Mouse (Mus musculus) midbrain, embryonic 12.5 days (tissue): Measurements from ENCODE around the gene Crabp1. TPM values are rescaled to one million over a fixed set of nuclear protein-coding genes. Genes with fewer than 3 reads are reported as not detected.

Experiments used
- ATAC-seq: fragments of 200-750 bp; cut with Nextera tagmentation; 2 replicates; pipeline ENCODE4 v1.8.0; 2017; ENCODE audit warnings: low read depth, moderate TSS enrichment, moderate library complexity; ENCODE audit not compliant: low FRiP score
- H3K27ac ChIP-seq: fragments of 300-500 bp; sonication (generic); replicated peaks from 2 replicates; pipeline ENCODE4 v1.5.1; 2016; ENCODE audit warnings: mild to moderate bottlenecking
- H3K27me3 ChIP-seq: fragments of 300-500 bp; sonication (generic); 2 replicates; pipeline ENCODE4 v1.6.1; 2016; ENCODE audit warnings: mild to moderate bottlenecking
- H3K36me3 ChIP-seq: fragments of 300-500 bp; sonication (generic); 2 replicates; pipeline ENCODE4 v1.6.1; 2016
- H3K4me1 ChIP-seq: fragments of 300-500 bp; sonication (generic); 2 replicates; pipeline ENCODE4 v1.6.1; 2016
- H3K4me2 ChIP-seq: fragments of 300-500 bp; sonication (generic); replicated peaks from 2 replicates; pipeline ENCODE4 v1.6.1; 2016; ENCODE audit warnings: mild to moderate bottlenecking, moderate library complexity
- H3K4me3 ChIP-seq: fragments of 300-500 bp; sonication (generic); 2 replicates; pipeline ENCODE4 v1.5.1; 2016; ENCODE audit warnings: mild to moderate bottlenecking
- H3K9ac ChIP-seq: fragments of 300-500 bp; sonication (generic); replicated peaks from 2 replicates; pipeline ENCODE4 v1.6.1; 2016; ENCODE audit warnings: mild to moderate bottlenecking, moderate library complexity
- H3K9me3 ChIP-seq: fragments of 300-500 bp; sonication (generic); 2 replicates; pipeline ENCODE4 v1.6.1; 2016; ENCODE audit warnings: mild to moderate bottlenecking
- WGBS: fragments of 180-500 bp; shearing (Covaris S2); methylation state at CpG from one replicate; pipeline ENCODE4 v1.1.7; 2016; 5-methylcytosine and 5-hydroxymethylcytosine counted together
- polyA plus RNA-seq: library from polyadenylated mRNA; unstranded; fragments of >200 nt; fragmentation: Nextera tagmentation; extraction: Ambion mirVana; gene quantifications from 2 replicates; pipeline ENCODE4 v1.2.1, GENCODE M21; 2016

Gene Crabp1
- polyA plus RNA-seq, 1 experiment from 2014 or later = 522 TPM

- no peaks in the 10 kb centered on the region for H3K27me3 ChIP-seq
- H3K4me2 ChIP-seq = no peak overlapping the region
- no peak overlapping the region for H3K27ac ChIP-seq
- no peak overlapping the region for H3K9ac ChIP-seq
- WGBS = 71% methylated on average over 15 of the region's 15 CpGs
- no peaks in the 10 kb centered on the region for H3K9me3 ChIP-seq
- no peaks in the 10 kb centered on the region for H3K36me3 ChIP-seq
- no peak overlapping the region for H3K4me3 ChIP-seq
- peaks cover 2% of the 10 kb centered on the region; the same call in 1 of the 2 replicates for H3K4me1 ChIP-seq
- no peak for ATAC-seq
These were observed 18.0 kb downstream of the Crabp1 start for GRCm38 (mm10) chr9:54782504-54782903.

DNA sequence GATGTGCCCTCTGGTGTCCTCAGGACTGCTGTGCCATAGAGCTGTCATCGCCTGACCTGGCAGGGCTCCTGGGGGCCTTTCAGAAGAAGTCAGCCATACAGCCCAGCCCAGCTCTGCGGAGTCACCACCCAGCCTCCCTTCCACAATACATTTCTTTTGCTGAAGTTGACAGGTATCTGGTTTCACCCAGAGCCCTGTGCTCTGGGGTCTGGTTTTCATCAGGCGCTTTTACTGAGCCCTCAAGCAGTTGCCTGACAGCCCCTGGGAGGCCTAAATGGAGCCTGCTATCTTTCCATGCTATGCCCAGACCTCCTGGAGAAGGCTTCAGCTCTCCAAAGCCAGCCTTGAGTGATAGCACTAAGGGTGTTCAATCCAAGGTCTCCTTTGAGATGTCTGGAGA is 19.5 kb downstream of the Crabp1 start:
- H3K27ac ChIP-seq = no peak overlapping the region
- H3K36me3 ChIP-seq = no peaks in the 10 kb centered on the region
- no peak overlapping the region for H3K4me3 ChIP-seq
- H3K4me1 ChIP-seq = peaks cover 7% of the 10 kb centered on the region
- WGBS = 61% methylated on average over 3 of the region's 3 CpGs
- no peaks in the 10 kb centered on the region for H3K9me3 ChIP-seq
- H3K27me3 ChIP-seq = no peaks in the 10 kb centered on the region
- H3K4me2 ChIP-seq = no peak overlapping the region
- H3K9ac ChIP-seq = no peak overlapping the region
- no peak for ATAC-seq

DNA sequence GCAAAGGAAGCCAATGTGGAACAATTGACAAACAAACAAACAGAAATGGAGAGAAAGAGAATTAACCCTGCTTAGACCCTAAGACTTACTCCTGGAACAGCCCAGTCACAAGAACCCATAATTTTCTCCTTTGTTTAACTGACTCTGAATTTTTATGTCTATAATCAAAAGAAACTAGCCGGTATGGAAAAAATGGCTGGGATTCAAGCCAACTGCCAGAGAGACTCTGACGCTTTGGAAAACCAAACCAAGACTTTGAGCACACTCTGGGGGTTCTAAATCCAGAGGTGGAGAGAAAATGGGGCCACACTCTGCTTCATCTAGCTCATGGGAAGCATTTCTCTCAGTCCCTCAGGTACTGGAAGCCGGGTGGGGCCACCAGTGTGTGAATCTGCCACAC is 20.7 kb downstream of the Crabp1 start:
- H3K4me3 ChIP-seq = no peak overlapping the region
- no peak for ATAC-seq
- H3K36me3 ChIP-seq = no peaks in the 10 kb centered on the region
- H3K27me3 ChIP-seq = no peaks in the 10 kb centered on the region
- no peaks in the 10 kb centered on the region for H3K9me3 ChIP-seq
- H3K4me1 ChIP-seq = peaks cover 7% of the 10 kb centered on the region
- H3K4me2 ChIP-seq = no peak overlapping the region
- no peak overlapping the region for H3K9ac ChIP-seq
- H3K27ac ChIP-seq = no peak overlapping the region
- WGBS = 85% methylated on average over 3 of the region's 3 CpGs

DNA sequence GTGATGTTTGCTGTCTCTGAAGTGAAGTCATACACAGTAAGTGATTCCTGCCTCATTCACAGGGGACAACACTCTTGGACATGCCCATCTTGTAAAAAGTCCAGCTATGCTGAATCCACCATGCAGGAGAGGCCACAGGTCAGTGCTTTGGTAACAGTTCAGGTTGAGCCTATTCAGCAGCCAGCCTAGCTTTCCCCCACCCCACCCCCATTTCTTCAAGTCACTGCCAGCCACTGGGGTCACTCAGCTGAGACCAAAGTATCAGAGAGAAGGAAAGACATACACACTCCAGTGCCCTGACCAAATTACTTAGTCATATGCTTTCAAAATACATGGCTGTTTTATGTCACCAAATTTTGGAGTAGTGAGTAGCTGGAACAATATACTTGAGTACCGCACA is 21.5 kb downstream of the Crabp1 start:
- 87% methylated on average over 1 of the region's 1 CpGs for WGBS

GRCm38 (mm10) chr9:54787760-54788159 is 23.2 kb downstream of the Crabp1 start:
- Histone ChIP-seq H3K27ac (no peak overlapping the region), H3K4me1 (peaks cover 7% of the 10 kb centered on the region), H3K27me3 (no peaks in the 10 kb centered on the region), H3K4me3 (no peak overlapping the region), H3K9me3 (no peaks in the 10 kb centered on the region), H3K36me3 (no peaks in the 10 kb centered on the region), H3K9ac (no peak overlapping the region), H3K4me2 (no peak overlapping the region)
- no peak for ATAC-seq
- WGBS = 63% methylated on average over 8 of the region's 8 CpGs

More for the DNA sequence above, 21.5 kb downstream of the Crabp1 start:
- Histone ChIP-seq H3K27ac (no peak overlapping the region), H3K4me3 (no peak overlapping the region), H3K9me3 (no peaks in the 10 kb centered on the region), H3K36me3 (no peaks in the 10 kb centered on the region), H3K27me3 (no peaks in the 10 kb centered on the region), H3K4me2 (no peak overlapping the region), H3K4me1 (peaks cover 7% of the 10 kb centered on the region), H3K9ac (no peak overlapping the region)
- no peak for ATAC-seq

DNA sequence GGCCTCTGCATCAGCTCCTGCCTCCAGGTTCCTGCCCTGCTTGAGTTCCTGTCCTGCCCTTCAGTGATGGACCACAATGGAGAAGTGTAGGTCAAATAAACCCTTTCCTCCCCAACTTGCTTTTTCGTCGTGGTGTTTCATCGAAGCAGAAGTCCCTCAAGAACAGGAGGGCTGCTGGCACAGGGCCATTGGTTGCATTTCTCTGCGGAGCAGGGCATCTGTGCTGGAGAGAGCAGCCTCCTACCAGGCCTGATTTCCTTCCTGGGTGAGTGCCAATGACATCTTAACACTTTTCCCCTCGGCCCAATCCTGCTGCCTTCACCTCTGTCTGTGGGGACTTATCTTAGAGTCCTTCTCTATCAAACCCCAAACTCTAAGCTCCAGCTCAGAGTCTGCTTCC is 25.7 kb downstream of the Crabp1 start:
- no peak for ATAC-seq
- no peak overlapping the region for H3K4me2 ChIP-seq
- H3K9me3 ChIP-seq = no peaks in the 10 kb centered on the region
- H3K9ac ChIP-seq = no peak overlapping the region
- H3K27ac ChIP-seq = no peak overlapping the region
- 72% methylated on average over 5 of the region's 5 CpGs for WGBS
- no peaks in the 10 kb centered on the region for H3K27me3 ChIP-seq
- no peaks in the 10 kb centered on the region for H3K36me3 ChIP-seq
- H3K4me3 ChIP-seq = no peak overlapping the region
- peaks cover 7% of the 10 kb centered on the region for H3K4me1 ChIP-seq

DNA sequence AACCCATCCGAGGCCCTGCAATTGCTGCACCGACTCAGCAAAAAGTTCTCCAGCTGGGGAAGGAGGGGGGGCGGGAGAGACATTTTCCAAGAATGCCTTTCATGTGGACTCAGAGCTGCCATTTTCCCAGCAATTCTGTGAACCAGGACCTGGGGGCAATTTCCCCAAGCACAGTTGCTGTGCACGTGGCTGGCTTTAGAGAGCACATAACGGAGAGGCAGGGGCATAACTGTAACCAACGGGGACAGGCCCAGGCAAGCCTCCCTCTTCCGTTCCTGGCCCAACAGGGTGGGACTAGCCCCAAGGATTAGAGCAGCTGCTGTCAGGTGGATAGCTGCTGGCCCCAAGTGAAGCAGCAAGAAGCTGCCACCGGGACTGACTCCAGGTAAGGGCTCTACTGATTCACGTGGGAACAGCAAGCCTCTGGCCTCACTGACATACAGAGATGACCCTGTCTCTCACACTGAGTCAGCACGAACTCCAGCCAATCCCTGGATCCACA is 37.0 kb downstream of the Crabp1 start:
- no peak overlapping the region for H3K27ac ChIP-seq
- H3K36me3 ChIP-seq = no peaks in the 10 kb centered on the region
- no peak for ATAC-seq
- no peak overlapping the region for H3K4me3 ChIP-seq
- no peaks in the 10 kb centered on the region for H3K27me3 ChIP-seq
- no peak overlapping the region for H3K9ac ChIP-seq
- 0 out of 2 replicates have a peak, but pooled peaks cover 7% of the 10 kb centered on the region for H3K4me1 ChIP-seq
- WGBS = 35% methylated on average over 10 of the region's 10 CpGs
- H3K4me2 ChIP-seq = no peak overlapping the region
- no peaks in the 10 kb centered on the region for H3K9me3 ChIP-seq

GRCm38 (mm10) chr9:54802749-54803679 is 38.5 kb downstream of the Crabp1 start:
- no peaks in the 10 kb centered on the region for H3K36me3 ChIP-seq
- 62% methylated on average over 6 of the region's 6 CpGs for WGBS
- no peak for ATAC-seq
- H3K4me3 ChIP-seq = no peak overlapping the region
- no peaks in the 10 kb centered on the region for H3K27me3 ChIP-seq
- H3K4me2 ChIP-seq = no peak overlapping the region
- H3K27ac ChIP-seq = no peak overlapping the region
- H3K9me3 ChIP-seq = no peaks in the 10 kb centered on the region
- H3K4me1 ChIP-seq = 0 out of 2 replicates have a peak, but pooled peaks cover 7% of the 10 kb centered on the region
- H3K9ac ChIP-seq = no peak overlapping the region

GRCm38 (mm10) chr9:54804351-54804750 is 39.8 kb downstream of the Crabp1 start:
- H3K4me2 ChIP-seq = no peak overlapping the region
- no peak overlapping the region for H3K4me3 ChIP-seq
- H3K4me1 ChIP-seq = 0 out of 2 replicates have a peak, but pooled peaks cover 7% of the 10 kb centered on the region
- H3K36me3 ChIP-seq = no peaks in the 10 kb centered on the region
- no peaks in the 10 kb centered on the region for H3K9me3 ChIP-seq
- H3K9ac ChIP-seq = no peak overlapping the region
- ATAC-seq = no peak
- no peak overlapping the region for H3K27ac ChIP-seq
- 82% methylated on average over 5 of the region's 5 CpGs for WGBS
- no peaks in the 10 kb centered on the region for H3K27me3 ChIP-seq

GRCm38 (mm10) chr9:54807761-54808160 is 43.2 kb downstream of the Crabp1 start:
- H3K4me2 ChIP-seq = no peak overlapping the region
- H3K36me3 ChIP-seq = no peaks in the 10 kb centered on the region
- WGBS = 53% methylated on average over 4 of the region's 4 CpGs
- no peaks in the 10 kb centered on the region for H3K27me3 ChIP-seq
- H3K27ac ChIP-seq = no peak overlapping the region
- H3K4me3 ChIP-seq = no peak overlapping the region
- H3K4me1 ChIP-seq = 0 out of 2 replicates have a peak, but pooled peaks cover 5% of the 10 kb centered on the region
- ATAC-seq = no peak
- no peaks in the 10 kb centered on the region for H3K9me3 ChIP-seq
- H3K9ac ChIP-seq = no peak overlapping the region

- Histone ChIP-seq H3K27ac (no peak overlapping the region), H3K4me3 (no peak overlapping the region), H3K4me2 (no peak overlapping the region), H3K9me3 (no peaks in the 10 kb centered on the region), H3K27me3 (no peaks in the 10 kb centered on the region), H3K36me3 (no peaks in the 10 kb centered on the region), H3K9ac (no peak overlapping the region), H3K4me1 (0 out of 2 replicates have a peak, but pooled peaks cover 3% of the 10 kb centered on the region)
- 52% methylated on average over 4 of the region's 4 CpGs for whole genome bisulfite sequencing
- no peak for ATAC-seq
These were observed 45.4 kb downstream of the Crabp1 start for GRCm38 (mm10) chr9:54809953-54810352.

DNA sequence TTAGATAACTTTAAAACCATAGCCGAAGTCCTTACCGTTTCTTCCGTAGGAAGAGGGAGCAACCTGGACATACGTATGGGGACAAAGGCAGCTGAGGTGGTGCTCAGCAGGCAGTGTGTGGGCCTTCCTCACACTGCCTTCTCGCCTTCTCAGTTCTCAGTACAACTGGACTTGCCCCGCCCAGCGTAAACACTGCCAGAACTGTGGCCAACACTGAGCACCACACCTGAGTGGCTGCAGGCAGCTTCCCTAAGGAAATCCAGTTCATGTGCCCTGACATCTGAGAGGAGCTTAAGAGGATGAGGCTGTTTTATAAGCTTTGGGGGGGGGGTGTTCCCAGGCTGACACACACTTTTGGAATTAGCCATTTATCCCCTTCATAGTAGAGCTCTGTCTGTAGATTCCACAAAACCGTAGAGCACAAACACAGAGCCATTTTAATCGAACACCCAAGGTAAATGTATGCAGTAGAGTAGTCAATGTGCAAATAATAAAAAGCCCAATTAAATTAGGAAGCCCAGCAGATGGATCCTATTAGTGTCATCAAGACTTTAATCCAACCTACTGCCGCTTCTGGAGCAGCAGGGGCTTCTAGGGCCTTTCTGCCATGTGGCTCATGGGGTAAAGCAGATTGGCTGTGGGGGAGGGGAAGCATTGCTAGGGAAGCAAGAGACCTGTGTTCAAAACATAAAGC is 52.1 kb downstream of the Crabp1 start:
- no peak overlapping the region for H3K4me2 ChIP-seq
- WGBS = 71% methylated on average over 10 of the region's 10 CpGs
- no peak overlapping the region for H3K4me3 ChIP-seq
- ATAC-seq = no peak
- H3K36me3 ChIP-seq = no peaks in the 10 kb centered on the region
- H3K4me1 ChIP-seq = no peaks in the 10 kb centered on the region
- 0 out of 2 replicates have a peak, but pooled peaks cover 4% of the 10 kb centered on the region for H3K27me3 ChIP-seq
- no peak overlapping the region for H3K27ac ChIP-seq
- H3K9me3 ChIP-seq = no peaks in the 10 kb centered on the region
- H3K9ac ChIP-seq = no peak overlapping the region
